Mouse (Mus musculus) kidney, adult 11 months (tissue): ENCODE results near the gene Lrrc41.

Experiments used
- DNase-seq: peaks from one replicate; pipeline ENCODE4 v3.0.0; 2022

Lrrc41 gene

GRCm38 (mm10) chr4:116077240-116078095 is 2.4 kb downstream of the Lrrc41 start:
- peak; percentile 23 for DNase-seq

- DNase-seq: no peak
Measured at GRCm38 (mm10) chr4:116088510-116089249, 13.6 kb downstream of the Lrrc41 start.

GRCm38 (mm10) chr4:116096291-116096690 is 21.2 kb downstream of the Lrrc41 start:
- no peak for DNase-seq

- DNase-seq: no peak
Measured at GRCm38 (mm10) chr4:116097211-116097610, 22.1 kb downstream of the Lrrc41 start.

DNA sequence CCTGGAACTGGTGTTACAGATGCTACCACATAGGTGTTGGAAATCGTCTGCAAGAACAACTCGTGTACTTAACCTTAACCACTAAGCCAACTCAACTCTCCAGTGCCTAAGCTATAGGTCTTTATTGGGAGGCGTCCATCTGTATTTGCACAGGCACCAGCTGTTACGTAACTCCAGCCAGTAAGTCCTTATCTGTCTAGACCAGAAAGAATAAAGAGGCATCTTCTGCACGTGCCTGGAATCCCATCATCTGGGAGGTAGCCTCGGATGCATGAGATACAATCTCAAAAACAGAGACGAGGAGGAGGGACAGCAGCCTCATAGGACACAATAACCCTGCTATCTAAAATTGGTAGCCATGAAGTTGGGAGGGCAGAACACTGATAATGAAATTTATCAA is 25.9 kb downstream of the Lrrc41 start:
- no peak for DNase-seq

DNA sequence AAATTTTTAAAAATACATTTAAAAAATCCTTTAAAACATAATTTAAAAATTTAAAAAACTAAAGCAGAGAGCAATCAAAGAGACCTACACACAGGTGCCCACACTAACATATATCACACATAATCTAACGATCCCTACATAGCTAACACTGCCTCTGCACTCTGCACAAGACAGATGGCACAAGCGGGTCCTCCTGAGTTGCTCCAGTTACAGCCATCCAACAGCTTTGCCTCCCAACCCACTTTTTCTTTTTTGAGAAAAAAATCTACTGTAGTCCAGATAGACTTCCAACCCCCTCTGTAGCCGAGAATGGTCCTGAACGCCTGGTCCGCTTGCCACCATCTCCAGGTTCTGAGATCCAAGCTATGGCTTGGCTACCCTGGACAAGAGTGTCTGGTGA is 30.2 kb downstream of the Lrrc41 start:
- DNase-seq: no peak

DNA sequence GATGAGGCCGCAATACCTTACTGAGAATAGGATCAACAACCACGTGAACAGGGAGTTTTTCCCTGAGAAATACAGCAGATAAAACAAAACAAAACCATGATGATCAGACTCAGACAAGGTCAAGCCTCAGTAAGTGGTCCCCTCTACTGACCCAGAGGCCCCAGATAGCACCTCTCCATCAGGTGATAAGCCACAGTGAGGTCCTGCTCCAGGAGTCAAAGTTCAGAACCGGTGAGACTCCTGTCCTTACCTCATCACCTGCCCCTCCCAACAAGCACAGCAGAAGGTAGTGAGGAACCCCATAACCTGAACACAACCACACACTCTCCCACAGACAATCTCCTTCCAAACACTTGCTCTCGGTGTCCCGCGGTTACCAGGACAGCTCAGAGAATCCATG is 35.6 kb downstream of the Lrrc41 start:
- no peak for DNase-seq

GRCm38 (mm10) chr4:116111486-116111885 is 36.4 kb downstream of the Lrrc41 start:
- no peak for DNase-seq

DNA sequence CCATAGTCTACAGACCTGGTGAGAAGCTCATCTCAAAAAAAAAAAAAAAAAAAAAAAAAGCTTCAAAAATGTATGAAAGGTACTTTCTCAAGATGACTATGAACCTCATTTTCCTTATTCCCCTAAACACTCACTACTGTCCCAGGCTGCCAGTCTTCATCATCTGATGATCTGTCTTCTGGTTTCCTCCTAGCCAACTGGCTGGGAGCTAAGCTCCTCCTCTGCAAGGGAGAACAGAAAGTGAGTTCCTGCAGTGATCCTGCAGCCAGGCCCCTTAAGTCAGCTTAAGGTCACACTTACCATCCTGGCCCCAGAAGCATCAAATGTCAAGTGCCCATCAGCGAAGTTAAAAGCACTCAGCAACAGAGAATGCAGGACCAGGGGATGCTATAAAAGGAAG is 47.7 kb downstream of the Lrrc41 start:
- no peak for DNase-seq

- DNase-seq: peak; percentile 75
Measured at GRCm38 (mm10) chr4:116123602-116124519, 48.8 kb downstream of the Lrrc41 start, which contains the start of the genes Rad54l and Pomgnt1. Gene Rad54l (minus strand): TSS chr4:116123690. Gene Pomgnt1 (plus strand): TSS chr4:116123840.

GRCm38 (mm10) chr4:116125803-116126386 is 50.8 kb downstream of the Lrrc41 start:
- DNase-seq: no peak

DNA sequence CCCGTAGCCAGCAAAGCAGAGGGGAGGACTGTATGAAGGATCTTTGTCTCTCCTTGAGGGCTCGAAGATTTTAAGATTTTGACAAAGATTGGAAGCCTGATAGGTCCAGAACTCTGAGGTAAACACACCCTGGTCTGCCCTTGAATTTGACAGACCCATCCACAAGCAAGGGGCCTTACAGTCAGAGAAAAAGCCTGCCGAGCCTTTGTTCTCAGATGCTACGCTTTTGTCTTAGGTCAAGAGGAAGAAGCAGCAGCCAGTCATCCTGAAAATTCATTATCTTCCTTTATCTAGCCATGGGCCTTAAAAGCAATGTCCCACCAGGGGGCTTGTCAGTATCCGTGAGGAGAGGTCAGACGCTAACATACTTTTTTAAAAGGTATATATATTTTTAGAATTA is 52.9 kb downstream of the Lrrc41 start:
- DNase-seq: no peak

- no peak for DNase-seq
Measured at GRCm38 (mm10) chr4:116133126-116133525, 58.1 kb downstream of the Lrrc41 start.

- DNase-seq: no peak
Measured at GRCm38 (mm10) chr4:116134990-116135389, 59.9 kb downstream of the Lrrc41 start.

DNA sequence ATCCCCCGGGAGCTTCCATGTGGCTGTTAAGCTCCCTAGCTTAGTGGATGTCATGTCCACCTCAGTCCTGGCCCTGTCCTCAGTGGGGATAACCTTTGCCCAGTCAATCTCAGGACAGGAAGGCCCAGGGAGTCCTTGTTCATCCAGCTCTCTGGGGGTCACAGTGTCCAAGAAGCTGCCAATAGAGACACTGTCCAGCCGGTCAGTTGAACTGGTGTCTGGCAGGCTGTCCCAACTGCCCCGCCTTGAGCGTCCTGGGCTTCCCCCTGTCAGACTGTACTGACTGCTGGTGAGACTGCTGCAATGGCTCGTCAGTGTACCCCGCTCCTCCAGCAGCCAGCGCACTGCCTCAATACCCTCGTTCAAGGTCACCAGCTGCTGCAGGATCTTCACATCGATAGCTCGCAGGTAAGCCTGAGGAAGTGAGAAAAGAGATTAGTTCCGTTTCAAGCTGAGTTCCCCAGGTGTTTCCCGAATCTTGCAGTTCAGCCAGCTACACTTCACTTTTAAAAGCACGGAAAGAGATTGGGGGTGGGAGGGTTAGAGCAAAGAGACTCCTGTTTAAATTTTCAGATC is 62.4 kb downstream of the Lrrc41 start:
- no peak for DNase-seq

GRCm38 (mm10) chr4:116140801-116141574 is 65.9 kb downstream of the Lrrc41 start:
- no peak for DNase-seq

DNA sequence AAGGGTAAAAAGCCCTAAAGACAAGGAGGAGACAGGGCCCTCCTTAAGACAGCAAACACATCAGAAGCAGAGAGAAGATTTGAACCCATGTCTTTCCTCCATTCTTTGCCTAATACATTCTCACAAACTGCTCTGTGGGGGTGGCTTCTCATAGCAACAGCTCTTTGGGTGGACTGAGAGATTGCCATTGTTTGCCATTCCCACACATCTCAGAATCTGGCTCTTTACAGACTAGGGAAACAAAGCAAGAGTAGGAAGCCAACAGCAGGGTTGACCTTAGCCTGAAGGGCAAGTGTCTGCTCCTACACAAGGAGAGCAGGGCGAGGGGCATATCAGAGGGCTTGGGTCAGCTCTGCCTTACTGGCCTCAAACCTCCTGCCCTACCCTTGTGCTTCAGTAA is 66.7 kb downstream of the Lrrc41 start:
- DNase-seq: no peak

- no peak for DNase-seq
Measured at GRCm38 (mm10) chr4:116142269-116142668, 67.2 kb downstream of the Lrrc41 start.

- DNase-seq: peak; percentile 70
Measured at GRCm38 (mm10) chr4:116143317-116143811, 68.3 kb downstream of the Lrrc41 start.

DNA sequence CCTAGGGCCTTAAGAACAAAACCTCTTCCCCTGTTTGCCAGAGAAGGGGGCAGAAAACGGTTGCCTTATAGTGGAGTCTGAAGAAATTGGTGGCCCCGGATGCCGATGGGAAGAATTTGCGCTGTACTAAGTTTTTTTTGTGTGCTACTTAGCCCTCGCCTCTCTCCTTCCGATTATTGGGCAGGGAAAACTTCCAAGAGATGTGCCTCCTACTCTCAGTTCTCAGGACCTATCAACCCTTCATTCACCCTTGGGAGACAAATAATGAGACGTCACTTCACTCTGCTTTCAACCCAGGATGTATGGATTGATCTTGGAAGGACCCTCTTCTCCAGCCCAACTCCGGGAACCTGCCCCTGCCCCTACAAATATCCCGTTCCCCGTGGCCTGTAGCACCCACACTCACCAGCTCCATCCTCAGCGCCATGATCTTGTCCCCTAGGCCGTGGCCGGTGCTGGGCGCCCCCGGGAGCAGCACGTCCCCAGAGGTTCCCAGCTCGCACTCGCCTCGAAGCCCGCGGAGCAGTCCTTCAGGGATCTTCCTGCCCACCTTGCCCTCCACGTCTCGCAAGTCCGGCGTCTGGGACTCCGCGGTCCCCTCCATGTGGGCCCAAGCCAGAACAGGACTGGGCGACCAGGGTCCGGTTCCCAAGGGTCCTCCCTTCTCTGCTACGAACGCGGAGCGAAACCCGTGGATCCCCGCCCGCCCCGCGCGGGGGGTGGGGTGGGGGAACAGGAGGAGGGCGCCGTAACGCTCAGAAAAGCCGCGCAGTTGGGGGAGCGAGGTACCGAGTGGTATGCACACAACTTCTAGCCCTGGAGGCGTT is 69.0 kb downstream of the Lrrc41 start:
- DNase-seq: peak; percentile 65
